Mouse (Mus musculus) C2C12 (cell line): ENCODE data around the gene Plg.

Experiments used
- CEBPB ChIP-seq: IDR thresholded peaks from one replicate; pipeline ENCODE4 v1.6.1; 2011; ENCODE audit warnings: low read depth, mild to moderate bottlenecking, control low read depth, moderate library complexity
- CTCF ChIP-seq: IDR thresholded peaks from one replicate; pipeline ENCODE4 v1.5.1; 2011; ENCODE audit not compliant: control insufficient read depth, insufficient read depth, insufficient read length
- FOSL1 ChIP-seq: IDR thresholded peaks from one replicate; pipeline ENCODE4 v1.8.0; 2011; ENCODE audit warnings: mild to moderate bottlenecking, low read length; ENCODE audit not compliant: poor library complexity, insufficient read depth, severe bottlenecking
- MAX ChIP-seq: IDR thresholded peaks from one replicate; pipeline ENCODE4 v1.6.1; 2011; ENCODE audit warnings: mild to moderate bottlenecking, control low read depth
- MYOD1 ChIP-seq: IDR thresholded peaks from one replicate; pipeline ENCODE4 v1.6.1; 2011; ENCODE audit warnings: low read depth; ENCODE audit not compliant: control insufficient read depth, insufficient read length
- USF1 ChIP-seq: IDR thresholded peaks from one replicate; pipeline ENCODE4 v1.6.1; 2011; ENCODE audit warnings: low read depth, mild to moderate bottlenecking, control low read depth, moderate library complexity

- TF ChIP-seq CTCF, result no peak
- TF ChIP-seq FOSL1, result no peak
- TF ChIP-seq MAX, result no peak
- TF ChIP-seq CEBPB, result no peak
- TF ChIP-seq USF1, result no peak
- TF ChIP-seq MYOD1, result no peak
Measured at GRCm38 (mm10) chr17:12466501-12467000, 88.1 kb downstream of the Plg start.
